Mouse (Mus musculus): ENCODE measurements around the gene Fgb. TPM values are rescaled to one million over a fixed set of nuclear protein-coding genes. Genes with fewer than 3 reads are reported as not detected.

Gene Fgb
- polyA plus RNA-seq, 1 experiment from 2014 or later = 0.31 TPM

DNA sequence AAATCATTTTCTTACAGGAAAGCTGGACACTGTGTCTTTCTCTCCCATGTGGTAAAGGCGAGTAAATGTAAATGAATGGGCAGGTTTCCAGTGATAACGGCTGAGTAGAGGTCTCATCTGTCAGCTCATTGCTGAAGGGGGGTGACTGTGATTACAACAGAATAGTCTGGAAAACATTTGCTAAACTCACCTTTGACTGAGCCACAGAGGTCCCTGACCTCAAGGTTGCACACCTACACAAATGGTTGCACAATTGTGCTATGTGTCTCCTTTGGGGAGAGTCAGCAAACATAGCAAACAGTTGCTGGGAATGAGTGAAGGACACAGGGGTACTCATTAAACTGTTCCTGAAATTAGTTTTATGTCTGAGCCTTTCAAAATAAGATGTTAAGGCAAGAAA, 10.8 kb downstream of the Fgb start:
- ATAC-seq (no peak), DNase-seq (ENCODE audit: low spot score) (no peak)
- Histone ChIP-seq H3K4me2 (replicated peaks; ENCODE audit: low read depth, low read length) (no peak overlapping the region), H3K4me3 (ENCODE audit: low read depth, low read length) (no peak overlapping the region), H3K4me1 (ENCODE audit: insufficient read depth, low read depth, low read length) (no peaks in the 10 kb centered on the region), H3K36me3 (ENCODE audit: insufficient read depth, low read length) (no peaks in the 10 kb centered on the region), H3K27ac (ENCODE audit: low read length) (no peak overlapping the region), H3K27me3 (replicated peaks; ENCODE audit: insufficient read depth, low read length) (no peaks in the 10 kb centered on the region), H3K9me3 (ENCODE audit: low read length) (no peaks in the 10 kb centered on the region), H3K9ac (replicated peaks; ENCODE audit: low read depth) (no peak overlapping the region)
- WGBS = 57% methylated on average over 2 of the region's 2 CpGs
- TF ChIP-seq EP300 (IDR thresholded peaks at IDR 0.05) = no peak
- no peak for TF ChIP-seq CTCF (IDR thresholded peaks at IDR 0.05)

DNA sequence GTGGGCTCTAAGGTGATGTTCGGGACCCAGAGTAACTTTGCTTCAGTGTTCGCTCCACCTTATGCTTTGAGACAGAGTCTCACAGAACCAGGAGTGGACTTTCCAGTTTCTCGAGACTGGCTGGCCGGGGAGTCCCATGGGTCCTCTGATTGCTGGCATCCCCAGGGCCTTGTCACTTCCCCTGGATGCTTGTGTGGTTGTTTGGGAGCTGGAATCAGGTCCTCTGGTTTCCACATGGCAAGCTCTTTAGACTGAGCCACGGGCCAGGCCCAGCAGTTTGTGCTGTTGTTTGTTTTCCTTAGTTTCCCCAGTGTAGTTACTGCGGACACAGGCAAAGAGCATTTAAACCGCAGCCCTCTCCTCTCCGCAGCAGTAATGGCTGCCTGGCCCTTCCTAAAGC, 15.9 kb downstream of the Fgb start:
- Histone ChIP-seq H3K27me3 (replicated peaks; ENCODE audit: insufficient read depth, low read length) (no peaks in the 10 kb centered on the region), H3K4me1 (ENCODE audit: insufficient read depth, low read depth, low read length) (no peaks in the 10 kb centered on the region), H3K4me2 (replicated peaks; ENCODE audit: low read depth, low read length) (no peak overlapping the region), H3K9me3 (ENCODE audit: low read length) (no peaks in the 10 kb centered on the region), H3K4me3 (ENCODE audit: low read depth, low read length) (no peak overlapping the region), H3K9ac (replicated peaks; ENCODE audit: low read depth) (no peak overlapping the region), H3K36me3 (ENCODE audit: insufficient read depth, low read length) (no peaks in the 10 kb centered on the region), H3K27ac (ENCODE audit: low read length) (no peak overlapping the region)
- no peak for TF ChIP-seq EP300 (IDR thresholded peaks at IDR 0.05)
- no peak for TF ChIP-seq CTCF (IDR thresholded peaks at IDR 0.05)
- DNase-seq (ENCODE audit: low spot score) (no peak), ATAC-seq (no peak)
- WGBS = 67% methylated on average over 8 of the region's 8 CpGs

DNA sequence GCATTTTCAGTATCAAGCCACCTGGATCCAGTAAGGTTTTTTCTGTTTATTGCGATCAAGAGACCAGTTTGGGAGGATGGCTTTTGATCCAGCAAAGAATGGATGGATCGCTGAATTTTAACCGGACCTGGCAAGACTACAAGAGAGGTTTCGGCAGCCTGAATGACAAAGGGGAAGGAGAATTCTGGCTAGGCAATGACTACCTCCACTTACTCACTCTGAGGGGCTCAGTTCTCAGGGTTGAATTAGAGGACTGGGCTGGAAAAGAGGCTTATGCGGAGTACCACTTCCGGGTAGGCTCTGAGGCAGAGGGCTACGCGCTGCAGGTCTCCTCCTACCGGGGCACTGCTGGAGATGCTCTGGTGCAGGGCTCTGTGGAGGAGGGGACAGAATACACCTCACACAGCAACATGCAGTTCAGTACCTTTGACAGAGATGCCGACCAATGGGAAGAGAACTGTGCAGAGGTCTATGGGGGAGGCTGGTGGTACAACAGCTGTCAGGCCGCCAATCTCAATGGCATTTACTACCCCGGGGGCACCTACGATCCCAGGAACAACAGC, 16.8 kb downstream of the Fgb start:
- no peak overlapping the region for H3K4me3 ChIP-seq (ENCODE audit: low read depth, low read length)
- H3K27ac ChIP-seq (ENCODE audit: low read length) = no peak overlapping the region
- DNase-seq (ENCODE audit: low spot score) = no peak
- no peak overlapping the region for H3K4me2 ChIP-seq (replicated peaks; ENCODE audit: low read depth, low read length)
- no peaks in the 10 kb centered on the region for H3K9me3 ChIP-seq (ENCODE audit: low read length)
- no peaks in the 10 kb centered on the region for H3K27me3 ChIP-seq (replicated peaks; ENCODE audit: insufficient read depth, low read length)
- no peak for ATAC-seq
- H3K36me3 ChIP-seq (ENCODE audit: insufficient read depth, low read length) = no peaks in the 10 kb centered on the region
- no peaks in the 10 kb centered on the region for H3K4me1 ChIP-seq (ENCODE audit: insufficient read depth, low read depth, low read length)
- no peak overlapping the region for H3K9ac ChIP-seq (replicated peaks; ENCODE audit: low read depth)
- WGBS = 65% methylated on average over 13 of the region's 13 CpGs
- no peak for TF ChIP-seq EP300 (IDR thresholded peaks at IDR 0.05)
- TF ChIP-seq CTCF (IDR thresholded peaks at IDR 0.05) = no peak

DNA sequence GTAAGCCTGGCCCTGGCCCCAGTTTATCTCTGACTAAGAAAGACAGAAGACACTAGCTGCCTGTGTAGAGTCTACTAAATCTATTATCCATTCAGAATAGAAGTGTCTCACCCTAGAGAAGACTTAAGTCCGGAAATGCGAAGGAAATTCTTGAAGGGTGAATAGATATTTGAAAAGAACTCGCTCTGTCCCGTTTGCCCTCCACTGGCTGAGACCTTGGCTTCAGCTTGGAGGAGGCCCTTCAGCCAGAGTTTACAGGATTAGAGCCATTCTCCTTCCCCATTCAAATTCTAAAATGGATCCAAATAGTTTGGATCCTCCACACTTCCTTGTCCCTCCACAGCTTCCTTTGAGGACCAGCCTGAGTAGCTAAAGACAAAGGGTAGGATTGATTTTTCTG, 19.3 kb downstream of the Fgb start:
- Histone ChIP-seq H3K9ac (replicated peaks; ENCODE audit: low read depth) (no peak overlapping the region), H3K27me3 (replicated peaks; ENCODE audit: insufficient read depth, low read length) (no peaks in the 10 kb centered on the region), H3K27ac (ENCODE audit: low read length) (no peak overlapping the region), H3K9me3 (ENCODE audit: low read length) (no peaks in the 10 kb centered on the region), H3K36me3 (ENCODE audit: insufficient read depth, low read length) (no peaks in the 10 kb centered on the region), H3K4me1 (ENCODE audit: insufficient read depth, low read depth, low read length) (no peaks in the 10 kb centered on the region), H3K4me3 (ENCODE audit: low read depth, low read length) (no peak overlapping the region), H3K4me2 (replicated peaks; ENCODE audit: low read depth, low read length) (no peak overlapping the region)
- 87% methylated on average over 4 of the region's 4 CpGs for WGBS
- DNase-seq (ENCODE audit: low spot score) (no peak), ATAC-seq (no peak)
- TF ChIP-seq CTCF (IDR thresholded peaks at IDR 0.05) = no peak
- no peak for TF ChIP-seq EP300 (IDR thresholded peaks at IDR 0.05)

DNA sequence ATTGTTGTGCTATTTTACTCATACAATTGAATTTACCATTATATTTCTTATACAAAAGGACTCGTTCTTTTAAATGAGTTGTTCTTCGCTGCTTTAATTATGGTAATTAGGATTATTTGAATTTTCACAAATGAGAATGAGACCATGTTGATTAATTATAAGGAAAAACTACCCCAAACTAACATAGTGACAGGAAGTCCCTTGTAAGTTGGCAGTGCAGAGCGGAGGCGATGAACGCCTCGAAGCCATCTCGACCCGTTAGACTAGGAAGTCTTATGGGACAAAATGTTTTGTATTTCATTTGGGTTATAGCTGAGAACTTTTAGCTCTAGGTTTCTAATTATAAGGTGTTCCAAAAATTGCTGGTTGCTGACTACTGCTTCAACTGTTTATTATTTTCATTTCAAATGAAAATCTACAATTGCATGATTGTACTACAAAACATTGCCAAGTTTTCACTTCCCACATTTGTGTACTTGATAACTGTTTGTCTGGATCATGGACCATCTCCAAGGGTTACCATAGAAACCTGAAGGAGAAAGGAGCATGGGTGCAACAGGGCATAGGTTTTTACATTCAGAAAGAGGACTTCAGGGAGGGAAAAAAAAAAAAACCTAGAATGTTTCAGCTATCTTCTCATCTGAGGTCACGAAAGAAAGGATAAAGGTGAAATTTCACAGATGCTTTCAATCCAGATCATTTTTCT, 22.0 kb downstream of the Fgb start:
- no peaks in the 10 kb centered on the region for H3K9me3 ChIP-seq (ENCODE audit: low read length)
- no peak overlapping the region for H3K27ac ChIP-seq (ENCODE audit: low read length)
- H3K27me3 ChIP-seq (replicated peaks; ENCODE audit: insufficient read depth, low read length) = no peaks in the 10 kb centered on the region
- H3K4me1 ChIP-seq (ENCODE audit: insufficient read depth, low read depth, low read length) = no peaks in the 10 kb centered on the region
- H3K4me3 ChIP-seq (ENCODE audit: low read depth, low read length) = no peak overlapping the region
- 85% methylated on average over 9 of the region's 9 CpGs for WGBS
- ATAC-seq (no peak), DNase-seq (ENCODE audit: low spot score) (no peak)
- H3K36me3 ChIP-seq (ENCODE audit: insufficient read depth, low read length) = no peaks in the 10 kb centered on the region
- TF ChIP-seq EP300 (IDR thresholded peaks at IDR 0.05) (no peak), CTCF (IDR thresholded peaks at IDR 0.05) (no peak)
- no peak overlapping the region for H3K9ac ChIP-seq (replicated peaks; ENCODE audit: low read depth)
- H3K4me2 ChIP-seq (replicated peaks; ENCODE audit: low read depth, low read length) = no peak overlapping the region

DNA sequence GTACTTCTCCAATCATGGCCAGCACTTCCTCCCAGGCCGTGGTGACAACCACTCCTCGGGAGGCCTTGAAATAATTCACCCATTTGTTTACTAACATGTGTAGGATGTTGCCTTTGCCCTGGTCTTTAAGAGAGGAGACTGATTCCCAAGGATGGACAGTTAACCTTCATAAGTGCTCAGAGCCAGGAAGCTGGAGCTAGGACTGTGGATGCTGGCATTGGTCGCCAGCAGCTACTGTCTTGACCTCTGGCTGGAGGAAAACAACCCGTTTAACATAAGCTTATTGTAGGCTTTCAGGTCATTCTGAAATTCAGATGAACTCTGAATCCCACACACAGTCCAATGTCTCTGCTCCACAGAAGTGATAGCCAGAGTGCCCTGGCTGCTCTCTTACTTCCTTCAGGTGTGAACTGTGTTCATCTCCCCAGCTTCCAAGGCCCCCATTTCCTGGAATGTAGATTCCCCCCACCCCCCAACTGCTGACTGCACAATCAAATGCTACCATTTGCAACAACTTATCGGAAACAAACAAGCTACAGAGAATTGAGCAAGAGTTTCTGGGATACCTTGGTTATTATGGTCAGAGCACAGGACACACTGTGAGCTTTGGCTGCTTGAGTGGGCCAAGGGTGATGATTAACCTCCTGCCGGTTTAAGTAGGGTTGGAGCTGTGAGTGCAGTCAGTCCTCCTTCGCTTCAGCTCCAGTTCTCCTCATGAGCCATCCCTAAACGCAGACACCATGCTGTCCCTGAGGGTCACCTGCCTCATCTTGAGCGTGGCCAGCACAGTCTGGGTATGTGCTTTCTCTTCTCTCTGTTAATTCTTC, 24.0 kb downstream of the Fgb start, which contains the start of gene Fga:
Gene Fga, plus strand, starts transcription at position 602 of the 827 bp plus-strand sequence.
- 68% methylated on average over 9 of the region's 9 CpGs for WGBS
- Histone ChIP-seq H3K4me1 (ENCODE audit: insufficient read depth, low read depth, low read length) (no peaks in the 10 kb centered on the region), H3K27me3 (replicated peaks; ENCODE audit: insufficient read depth, low read length) (no peaks in the 10 kb centered on the region), H3K4me3 (ENCODE audit: low read depth, low read length) (no peak within 1 kb of the TSS), H3K4me2 (replicated peaks; ENCODE audit: low read depth, low read length) (no peak within 1 kb of the TSS), H3K9me3 (ENCODE audit: low read length) (no peaks in the 10 kb centered on the region), H3K9ac (replicated peaks; ENCODE audit: low read depth) (no peak within 1 kb of the TSS), H3K27ac (ENCODE audit: low read length) (no peak within 1 kb of the TSS), H3K36me3 (ENCODE audit: insufficient read depth, low read length) (no peaks in the 10 kb centered on the region)
- DNase-seq (ENCODE audit: low spot score) (no peak), ATAC-seq (no peak)
- TF ChIP-seq EP300 (IDR thresholded peaks at IDR 0.05) = no peak
- TF ChIP-seq CTCF (IDR thresholded peaks at IDR 0.05) = no peak

All from lung, postnatal 0 days (tissue).